Mouse (Mus musculus): ENCODE data around the gene Ppp4r3a.

DNA sequence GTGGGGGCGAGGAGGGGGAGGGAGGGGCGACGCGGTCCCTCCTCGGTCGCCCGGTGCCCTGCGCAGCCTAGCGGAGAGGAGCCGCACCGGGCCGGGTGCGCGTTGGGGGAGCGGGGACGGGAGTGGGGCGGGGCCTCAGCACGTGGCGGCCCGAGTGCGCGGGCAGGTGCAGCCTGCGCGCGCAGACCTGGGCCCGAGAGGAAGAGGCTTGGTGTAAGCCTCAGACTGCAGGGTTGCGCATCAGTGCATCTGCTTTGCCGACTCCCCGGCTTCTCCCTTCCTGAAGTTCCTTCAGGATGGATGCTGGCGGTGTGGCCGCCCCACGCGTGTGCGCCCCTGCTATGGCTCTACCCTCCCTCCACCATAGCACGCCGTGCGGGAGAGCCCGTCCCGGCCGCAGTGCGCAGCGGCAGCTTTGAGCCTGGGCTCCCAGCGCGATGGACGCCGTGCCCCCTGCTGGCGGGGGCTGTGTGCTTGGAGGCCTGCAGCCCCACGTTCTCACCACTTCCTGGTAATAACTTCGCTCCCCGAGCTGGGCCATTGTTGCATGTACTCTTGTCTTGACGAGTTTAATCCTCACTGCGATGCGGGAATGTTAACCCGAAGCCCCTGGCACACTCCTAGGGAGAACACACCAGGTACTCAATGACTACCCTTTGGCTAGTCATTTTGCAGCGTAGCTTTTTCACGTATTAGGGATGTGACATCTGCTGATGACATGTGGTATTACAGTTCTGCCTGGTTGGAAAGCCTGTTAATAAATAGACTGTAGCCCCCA, 54.4 kb downstream of the Ppp4r3a start, which contains the start of gene Ccdc88c:
- TF ChIP-seq POLR2A (IDR thresholded peaks at IDR 0.05; ENCODE audit: borderline replicate concordance, low read depth, low read length), result no peak; the same call in 1 of the 2 replicates
- TF ChIP-seq CTCF (IDR thresholded peaks at IDR 0.05; ENCODE audit: low read depth, low read length), result peak; percentile 98

Measured in bone marrow macrophage, adult 2 months (primary cell).